Mouse (Mus musculus): ENCODE measurements around the gene Ptprn2. TPM values are rescaled to one million over a fixed set of nuclear protein-coding genes. Genes with fewer than 3 reads are reported as not detected.

The Ptprn2 gene
- total and polyA plus RNA-seq, 3 experiments: 0.22 TPM; not detected in 2

GRCm38 (mm10) chr12:117127078-117127477 is 641.6 kb downstream of the Ptprn2 start:
- DNase-seq (ENCODE audit: low spot score) (no peak), ATAC-seq (ENCODE audit: extremely low read depth, insufficient number of reproducible peaks, low FRiP score, poor library complexity, severe bottlenecking) (no peak)
- TF ChIP-seq GATA1 (IDR thresholded peaks at IDR 0.05; ENCODE audit: borderline replicate concordance, low read length): no peak
- TF ChIP-seq GATA2 (IDR thresholded peaks at IDR 0.05; ENCODE audit: borderline replicate concordance, low read depth, low read length): no peak
- no peak for TF ChIP-seq CTCF (IDR thresholded peaks at IDR 0.05; ENCODE audit: low read depth, low read length)
- no peak for TF ChIP-seq POLR2AphosphoS5 (IDR thresholded peaks at IDR 0.05; ENCODE audit: insufficient replicate concordance, low read depth, low read length)
- no peak for TF ChIP-seq TAL1 (conservative IDR thresholded peaks at IDR 0.05; ENCODE audit: low read depth, low read length)
- Histone ChIP-seq H3K4me3 (ENCODE audit: low read depth, low read length) (no peak overlapping the region), H3K9me3 (replicated peaks) (peaks cover 67% of the 10 kb centered on the region), H3K4me1 (ENCODE audit: insufficient read depth, low read depth, low read length) (no peaks in the 10 kb centered on the region), H3K27me3 (ENCODE audit: insufficient read depth, low read length) (no peaks in the 10 kb centered on the region), H3K36me3 (replicated peaks) (no peaks in the 10 kb centered on the region)

GRCm38 (mm10) chr12:117127485-117127884 is 642.0 kb downstream of the Ptprn2 start:
- no peak for ATAC-seq (ENCODE audit: extremely low read depth, insufficient number of reproducible peaks, low FRiP score, poor library complexity, severe bottlenecking)
- Histone ChIP-seq H3K27me3 (ENCODE audit: insufficient read depth, low read length) (no peaks in the 10 kb centered on the region), H3K9me3 (replicated peaks) (peaks cover 67% of the 10 kb centered on the region), H3K4me1 (ENCODE audit: insufficient read depth, low read depth, low read length) (no peaks in the 10 kb centered on the region), H3K4me3 (ENCODE audit: low read depth, low read length) (no peak overlapping the region), H3K36me3 (replicated peaks) (no peaks in the 10 kb centered on the region)
- TF ChIP-seq CTCF (IDR thresholded peaks at IDR 0.05; ENCODE audit: low read depth, low read length) (no peak), POLR2AphosphoS5 (IDR thresholded peaks at IDR 0.05; ENCODE audit: insufficient replicate concordance, low read depth, low read length) (no peak), GATA2 (IDR thresholded peaks at IDR 0.05; ENCODE audit: borderline replicate concordance, low read depth, low read length) (no peak), GATA1 (IDR thresholded peaks at IDR 0.05; ENCODE audit: borderline replicate concordance, low read length) (no peak), TAL1 (conservative IDR thresholded peaks at IDR 0.05; ENCODE audit: low read depth, low read length) (no peak)
- no peak for DNase-seq (ENCODE audit: low spot score)

GRCm38 (mm10) chr12:117132095-117132494 is 646.6 kb downstream of the Ptprn2 start:
- Histone ChIP-seq H3K9me3 (replicated peaks) (peaks cover 78% of the 10 kb centered on the region), H3K36me3 (replicated peaks) (no peaks in the 10 kb centered on the region), H3K27me3 (ENCODE audit: insufficient read depth, low read length) (no peaks in the 10 kb centered on the region), H3K4me1 (ENCODE audit: insufficient read depth, low read depth, low read length) (no peaks in the 10 kb centered on the region), H3K4me3 (ENCODE audit: low read depth, low read length) (no peak overlapping the region)
- no peak for TF ChIP-seq GATA2 (IDR thresholded peaks at IDR 0.05; ENCODE audit: borderline replicate concordance, low read depth, low read length)
- TF ChIP-seq GATA1 (IDR thresholded peaks at IDR 0.05; ENCODE audit: borderline replicate concordance, low read length): no peak
- TF ChIP-seq TAL1 (conservative IDR thresholded peaks at IDR 0.05; ENCODE audit: low read depth, low read length): no peak
- TF ChIP-seq POLR2AphosphoS5 (IDR thresholded peaks at IDR 0.05; ENCODE audit: insufficient replicate concordance, low read depth, low read length): no peak
- no peak for TF ChIP-seq CTCF (IDR thresholded peaks at IDR 0.05; ENCODE audit: low read depth, low read length)
- ATAC-seq (ENCODE audit: extremely low read depth, insufficient number of reproducible peaks, low FRiP score, poor library complexity, severe bottlenecking) (no peak), DNase-seq (ENCODE audit: low spot score) (no peak)

GRCm38 (mm10) chr12:117135205-117135604 is 649.7 kb downstream of the Ptprn2 start:
- peaks cover 84% of the 10 kb centered on the region for H3K9me3 ChIP-seq (replicated peaks)
- TF ChIP-seq CTCF (IDR thresholded peaks at IDR 0.05; ENCODE audit: low read depth, low read length) (no peak), GATA2 (IDR thresholded peaks at IDR 0.05; ENCODE audit: borderline replicate concordance, low read depth, low read length) (no peak), GATA1 (IDR thresholded peaks at IDR 0.05; ENCODE audit: borderline replicate concordance, low read length) (no peak), POLR2AphosphoS5 (IDR thresholded peaks at IDR 0.05; ENCODE audit: insufficient replicate concordance, low read depth, low read length) (no peak), TAL1 (conservative IDR thresholded peaks at IDR 0.05; ENCODE audit: low read depth, low read length) (no peak)
- DNase-seq (ENCODE audit: low spot score) (no peak), ATAC-seq (ENCODE audit: extremely low read depth, insufficient number of reproducible peaks, low FRiP score, poor library complexity, severe bottlenecking) (no peak)
- no peak overlapping the region for H3K4me3 ChIP-seq (ENCODE audit: low read depth, low read length)
- H3K27me3 ChIP-seq (ENCODE audit: insufficient read depth, low read length): no peaks in the 10 kb centered on the region
- no peaks in the 10 kb centered on the region for H3K36me3 ChIP-seq (replicated peaks)
- no peaks in the 10 kb centered on the region for H3K4me1 ChIP-seq (ENCODE audit: insufficient read depth, low read depth, low read length)

GRCm38 (mm10) chr12:117136472-117137010 is 651.0 kb downstream of the Ptprn2 start:
- no peak for TF ChIP-seq TAL1 (conservative IDR thresholded peaks at IDR 0.05; ENCODE audit: low read depth, low read length)
- TF ChIP-seq POLR2AphosphoS5 (IDR thresholded peaks at IDR 0.05; ENCODE audit: insufficient replicate concordance, low read depth, low read length): no peak
- TF ChIP-seq GATA2 (IDR thresholded peaks at IDR 0.05; ENCODE audit: borderline replicate concordance, low read depth, low read length): no peak
- TF ChIP-seq GATA1 (IDR thresholded peaks at IDR 0.05; ENCODE audit: borderline replicate concordance, low read length): no peak
- Histone ChIP-seq H3K36me3 (replicated peaks) (no peaks in the 10 kb centered on the region), H3K4me1 (ENCODE audit: insufficient read depth, low read depth, low read length) (no peaks in the 10 kb centered on the region), H3K4me3 (ENCODE audit: low read depth, low read length) (no peak overlapping the region), H3K9me3 (replicated peaks) (peaks cover 89% of the 10 kb centered on the region), H3K27me3 (ENCODE audit: insufficient read depth, low read length) (no peaks in the 10 kb centered on the region)
- ATAC-seq (ENCODE audit: extremely low read depth, insufficient number of reproducible peaks, low FRiP score, poor library complexity, severe bottlenecking) (no peak), DNase-seq (ENCODE audit: low spot score) (no peak)

GRCm38 (mm10) chr12:117140901-117141300 is 655.4 kb downstream of the Ptprn2 start:
- Histone ChIP-seq H3K4me1 (ENCODE audit: insufficient read depth, low read depth, low read length) (no peaks in the 10 kb centered on the region), H3K36me3 (replicated peaks) (no peaks in the 10 kb centered on the region), H3K4me3 (ENCODE audit: low read depth, low read length) (no peak overlapping the region), H3K27me3 (ENCODE audit: insufficient read depth, low read length) (no peaks in the 10 kb centered on the region), H3K9me3 (replicated peaks) (peaks cover 81% of the 10 kb centered on the region)
- no peak for TF ChIP-seq CTCF (IDR thresholded peaks at IDR 0.05; ENCODE audit: low read depth, low read length)
- TF ChIP-seq GATA1 (IDR thresholded peaks at IDR 0.05; ENCODE audit: borderline replicate concordance, low read length): no peak
- no peak for TF ChIP-seq GATA2 (IDR thresholded peaks at IDR 0.05; ENCODE audit: borderline replicate concordance, low read depth, low read length)
- TF ChIP-seq TAL1 (conservative IDR thresholded peaks at IDR 0.05; ENCODE audit: low read depth, low read length): no peak
- no peak for TF ChIP-seq POLR2AphosphoS5 (IDR thresholded peaks at IDR 0.05; ENCODE audit: insufficient replicate concordance, low read depth, low read length)
- ATAC-seq (ENCODE audit: extremely low read depth, insufficient number of reproducible peaks, low FRiP score, poor library complexity, severe bottlenecking) (no peak), DNase-seq (ENCODE audit: low spot score) (no peak)
